Mouse (Mus musculus) T-helper 1 cell (primary cell): Measurements from ENCODE around the gene Sox5.

Source experiments
- in situ Hi-C: fragments of 300-600 bp; cut with MboI, MseI; formaldehyde crosslinking; loops from one replicate; pipeline ENCODE4 v1.15.1; 2025; ENCODE audit warnings: high pct_unique_total_duplicates

The Sox5 gene

GRCm38 (mm10) chr6:144720846-144721245 is 60.9 kb downstream of the Sox5 start:
- in situ Hi-C loops: no loop called here

- in situ Hi-C loops: no loop called here
Measured at GRCm38 (mm10) chr6:144716376-144716775, 65.4 kb downstream of the Sox5 start.

DNA sequence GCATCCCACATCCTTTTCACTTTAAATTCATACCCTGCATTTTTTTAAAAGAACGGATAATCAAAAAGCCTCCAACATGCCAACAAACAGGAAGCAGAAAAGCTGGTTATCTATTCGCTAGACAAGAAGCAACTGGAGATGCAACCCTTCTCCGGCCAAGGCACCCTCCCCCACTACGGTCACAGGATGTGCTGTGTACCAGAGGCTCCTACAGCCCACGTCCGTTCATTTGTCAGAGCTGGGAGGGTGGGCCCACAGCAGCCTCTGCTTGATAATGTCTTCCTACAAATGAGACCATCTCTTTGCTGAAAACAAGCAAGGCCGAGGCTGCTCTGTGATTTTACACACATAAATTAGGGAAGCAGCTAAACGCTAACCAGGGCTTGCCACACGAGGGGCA is 69.9 kb downstream of the Sox5 start:
- in situ Hi-C loops: no loop called here

DNA sequence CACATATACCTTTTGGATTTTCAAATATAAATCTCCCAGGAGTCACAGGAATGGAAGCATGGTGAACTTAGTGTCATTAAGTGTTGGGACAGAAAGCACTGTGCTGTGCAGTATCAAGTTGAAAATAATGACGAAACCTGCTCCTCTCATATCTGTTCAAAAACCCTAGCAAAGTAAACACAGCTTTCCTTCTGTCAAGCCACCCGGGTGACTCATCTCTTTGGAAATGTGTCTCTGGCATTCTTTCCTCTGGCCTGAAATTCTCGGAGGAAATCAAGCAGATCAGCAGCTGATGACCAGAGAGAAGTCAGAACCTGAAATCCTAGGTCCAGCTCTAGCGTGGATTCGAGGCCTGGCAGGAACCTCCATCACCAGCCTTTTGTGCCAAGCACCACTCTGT is 71.0 kb downstream of the Sox5 start:
- in situ Hi-C loops: no loop called here

DNA sequence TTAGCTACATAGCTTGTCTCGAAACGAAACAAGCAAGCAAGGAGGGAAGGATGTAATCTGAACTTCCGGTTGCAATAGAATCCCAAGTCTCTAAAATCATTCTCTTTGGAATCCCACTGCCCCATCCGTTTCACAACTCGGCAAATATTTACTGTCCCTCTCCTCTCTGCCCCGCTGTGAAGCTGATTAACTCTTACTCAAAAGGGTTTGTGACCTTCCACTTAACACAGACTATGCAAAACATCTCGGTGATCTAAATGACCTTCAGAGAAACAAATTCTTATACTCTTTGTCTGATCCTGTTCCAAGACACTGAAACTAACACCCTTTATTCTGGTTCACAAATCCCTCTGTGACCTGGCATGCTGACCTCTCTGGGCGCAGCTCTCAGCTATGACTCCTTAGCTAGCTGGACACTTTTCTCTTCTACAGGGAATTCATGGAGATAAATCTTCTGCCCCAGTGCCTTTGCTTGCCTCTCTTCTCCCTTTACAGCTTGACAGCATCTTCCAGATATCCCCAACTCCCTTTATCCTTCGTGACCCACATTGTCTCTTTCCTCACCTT is 72.1 kb downstream of the Sox5 start:
- in situ Hi-C loops: no loop called here

DNA sequence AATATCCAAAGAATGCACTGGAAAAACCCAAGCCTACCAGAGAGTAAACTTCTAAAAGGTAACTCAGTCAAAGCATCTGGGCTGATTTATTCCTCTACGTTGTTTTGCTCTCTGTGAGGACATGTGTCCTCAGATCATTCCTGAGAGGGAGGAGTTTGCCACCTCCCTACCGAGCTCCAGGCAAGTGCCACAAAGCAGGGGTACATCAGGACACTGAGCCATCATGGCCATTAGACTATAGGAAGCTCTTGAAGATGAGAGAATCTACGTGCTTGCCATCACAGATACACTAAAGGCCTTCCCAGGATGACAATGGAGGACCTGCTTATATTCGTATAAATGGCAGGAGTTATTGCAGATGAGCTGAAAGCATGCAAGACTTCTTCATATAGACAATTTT is 73.4 kb downstream of the Sox5 start:
- in situ Hi-C loops: no loop called here

DNA sequence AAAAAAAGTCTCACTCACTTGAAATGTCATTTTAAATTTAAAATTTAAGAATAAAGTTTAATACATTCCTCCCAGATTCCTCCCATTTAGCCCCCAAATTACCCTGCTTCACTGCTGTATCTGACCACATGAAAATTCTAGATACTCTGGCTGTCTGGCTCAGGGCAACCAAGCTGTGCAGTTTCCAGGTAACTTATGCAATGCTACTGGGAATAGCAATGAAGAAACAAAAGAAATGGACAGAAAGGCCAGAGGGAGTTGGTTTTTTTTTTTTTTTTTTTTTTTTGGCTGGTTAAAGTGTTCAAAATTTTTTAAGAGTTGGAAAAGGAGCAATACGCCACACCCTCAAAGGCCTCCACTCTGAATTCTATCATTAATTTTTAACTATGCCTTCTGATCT is 73.8 kb downstream of the Sox5 start:
- in situ Hi-C loops: no loop called here

DNA sequence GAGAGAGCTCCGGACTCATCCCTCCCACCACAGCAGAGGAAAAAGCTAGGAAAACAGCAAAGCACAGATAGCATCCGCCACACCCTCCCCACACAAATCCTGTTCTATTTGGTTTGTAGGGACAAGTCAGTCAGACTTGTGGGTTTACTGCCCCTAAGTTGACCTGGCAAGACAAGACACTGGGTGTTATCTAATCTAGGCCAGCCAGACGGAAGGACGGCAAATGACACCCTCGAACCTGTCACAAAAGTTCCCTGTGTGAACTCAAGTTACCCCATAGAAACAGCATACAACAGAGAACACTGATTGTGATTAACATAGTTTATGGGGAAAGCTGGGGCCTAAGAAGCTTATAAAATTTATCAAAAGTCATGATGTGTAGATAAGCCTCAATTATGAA is 76.8 kb downstream of the Sox5 start:
- in situ Hi-C loops: no loop called here

- in situ Hi-C loops: loop anchor here (10.0 to 25.0 kb wide), 3 partner anchors 1171 to 1583 kb away; partner anchors contain the start of gene C2cd5
Measured at GRCm38 (mm10) chr6:144695660-144696059, 86.1 kb downstream of the Sox5 start.

- in situ Hi-C loops: loop anchor here (10.0 to 25.0 kb wide), 3 partner anchors 1169 to 1581 kb away; partner anchors contain the start of gene C2cd5
Measured at GRCm38 (mm10) chr6:144693211-144693899, 88.4 kb downstream of the Sox5 start.

GRCm38 (mm10) chr6:144691298-144692041 is 90.3 kb downstream of the Sox5 start:
- in situ Hi-C loops: loop anchor here (10.0 to 25.0 kb wide), 3 partner anchors 1167 to 1579 kb away; partner anchors contain the start of gene C2cd5

DNA sequence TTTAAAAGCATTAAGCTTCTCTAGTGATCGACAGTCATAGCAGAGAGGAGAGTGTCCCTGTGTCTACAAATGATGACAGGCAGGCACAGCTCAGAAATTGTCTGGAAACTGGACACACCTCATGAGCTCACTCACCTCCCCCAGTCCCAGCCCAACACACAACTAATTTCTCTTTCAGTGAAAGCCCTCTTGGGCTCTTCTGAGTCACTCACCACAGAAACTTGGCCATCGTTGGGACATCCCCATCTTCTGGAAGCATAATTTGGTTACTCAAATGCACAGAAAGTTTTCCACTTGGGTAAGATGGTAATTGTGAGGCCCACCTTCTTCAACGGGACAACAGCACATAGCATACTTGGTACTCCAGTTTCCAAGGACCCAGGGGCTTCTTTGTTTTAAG is 92.7 kb downstream of the Sox5 start:
- in situ Hi-C loops: loop anchor here (25.0 kb wide), 1 partner anchor 1577 kb away; the partner anchor contains the start of gene C2cd5

GRCm38 (mm10) chr6:144687681-144688080 is 94.1 kb downstream of the Sox5 start:
- in situ Hi-C loops: loop anchor here (25.0 kb wide), 1 partner anchor 1575 kb away; the partner anchor contains the start of gene C2cd5

DNA sequence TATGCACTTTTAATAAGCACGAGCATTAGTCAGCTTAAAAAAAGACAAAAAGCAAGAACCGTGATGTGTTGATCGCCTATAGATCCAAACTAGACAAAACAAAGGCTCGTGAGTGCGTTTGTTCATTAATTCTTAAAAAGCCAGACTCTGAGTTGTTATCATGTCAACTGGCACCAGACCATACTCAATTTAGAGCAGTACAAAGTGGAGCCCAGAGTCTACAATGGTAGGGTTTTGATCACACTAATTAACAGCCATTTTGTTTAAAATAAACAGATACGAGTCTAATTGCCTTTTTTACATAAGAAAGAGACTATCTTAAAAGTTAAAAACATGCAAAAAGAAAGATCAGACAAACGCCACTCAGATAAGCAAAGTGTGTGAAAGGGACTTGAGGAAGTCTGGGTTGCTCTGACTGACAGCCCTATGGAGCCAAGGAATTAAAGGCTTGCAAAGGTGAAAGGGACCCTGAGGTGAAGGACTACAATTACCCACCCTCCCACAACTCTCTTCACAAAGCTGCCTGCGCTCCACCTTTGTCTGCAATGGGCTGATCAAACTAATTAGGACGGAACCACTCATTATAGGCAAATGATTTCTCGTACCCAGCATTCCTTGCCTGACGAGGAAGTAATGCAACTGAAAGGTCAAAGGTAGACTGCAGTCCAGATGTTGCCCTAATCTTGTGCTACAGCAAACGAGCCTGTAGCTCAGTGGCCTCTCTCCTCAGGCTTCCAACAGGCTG is 100.6 kb downstream of the Sox5 start:
- in situ Hi-C loops: loop anchor here (25.0 kb wide), 1 partner anchor 1569 kb away; the partner anchor contains the start of gene C2cd5

DNA sequence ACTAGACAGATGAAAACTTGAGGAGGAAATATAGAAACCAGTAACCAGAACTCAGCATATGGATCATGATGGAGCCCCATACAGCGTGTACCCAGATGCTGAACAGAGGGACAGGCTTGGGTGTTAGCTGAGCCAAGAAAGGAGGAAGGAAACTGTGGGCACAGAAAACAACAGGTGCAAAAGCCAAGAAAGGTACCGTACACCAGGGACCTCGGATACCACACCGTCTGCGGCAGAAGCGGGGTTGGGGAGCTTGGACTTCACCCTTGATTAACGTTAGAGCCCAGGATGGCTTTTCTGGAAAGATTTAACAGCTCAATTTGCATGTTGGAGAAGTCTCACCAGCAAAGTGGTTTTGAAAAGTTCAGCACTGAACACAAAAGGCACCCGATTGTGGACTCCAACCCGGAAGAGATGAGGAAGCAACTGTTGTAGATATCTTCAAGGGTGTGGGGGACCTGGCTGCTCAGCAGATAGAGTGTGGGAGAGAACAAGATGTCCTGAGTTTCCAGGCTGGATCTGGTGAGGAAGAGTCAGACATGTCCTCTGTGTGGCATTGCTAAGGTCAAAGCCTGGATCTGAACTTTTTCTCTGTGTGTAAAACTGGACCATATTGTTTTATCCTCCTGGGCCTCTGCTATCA is 104.2 kb downstream of the Sox5 start:
- in situ Hi-C loops: loop anchor here (25.0 kb wide), 1 partner anchor 1565 kb away; the partner anchor contains the start of gene C2cd5

GRCm38 (mm10) chr6:144675111-144675510 is 106.7 kb downstream of the Sox5 start:
- in situ Hi-C loops: loop anchor here (25.0 kb wide), 1 partner anchor 1563 kb away; the partner anchor contains the start of gene C2cd5

DNA sequence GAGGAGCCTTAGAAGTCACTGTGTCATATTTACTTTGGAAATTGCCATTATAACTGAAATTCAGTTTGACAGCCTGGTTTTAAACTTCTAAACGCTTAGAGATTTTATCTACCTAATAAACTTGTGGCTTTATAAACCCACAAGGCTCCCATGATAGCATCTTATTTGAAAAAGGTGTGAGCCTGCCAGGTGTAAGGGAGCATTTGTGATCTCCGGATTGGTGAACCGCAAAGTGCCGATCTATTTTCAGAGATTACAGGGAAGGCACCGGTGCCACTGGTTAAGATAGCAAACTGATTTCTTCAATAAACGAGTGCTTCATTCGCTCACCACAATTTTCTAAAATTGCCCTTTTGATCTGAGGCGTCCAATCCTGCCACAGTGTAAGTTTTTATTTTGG is 107.9 kb downstream of the Sox5 start:
- in situ Hi-C loops: no loop called here

DNA sequence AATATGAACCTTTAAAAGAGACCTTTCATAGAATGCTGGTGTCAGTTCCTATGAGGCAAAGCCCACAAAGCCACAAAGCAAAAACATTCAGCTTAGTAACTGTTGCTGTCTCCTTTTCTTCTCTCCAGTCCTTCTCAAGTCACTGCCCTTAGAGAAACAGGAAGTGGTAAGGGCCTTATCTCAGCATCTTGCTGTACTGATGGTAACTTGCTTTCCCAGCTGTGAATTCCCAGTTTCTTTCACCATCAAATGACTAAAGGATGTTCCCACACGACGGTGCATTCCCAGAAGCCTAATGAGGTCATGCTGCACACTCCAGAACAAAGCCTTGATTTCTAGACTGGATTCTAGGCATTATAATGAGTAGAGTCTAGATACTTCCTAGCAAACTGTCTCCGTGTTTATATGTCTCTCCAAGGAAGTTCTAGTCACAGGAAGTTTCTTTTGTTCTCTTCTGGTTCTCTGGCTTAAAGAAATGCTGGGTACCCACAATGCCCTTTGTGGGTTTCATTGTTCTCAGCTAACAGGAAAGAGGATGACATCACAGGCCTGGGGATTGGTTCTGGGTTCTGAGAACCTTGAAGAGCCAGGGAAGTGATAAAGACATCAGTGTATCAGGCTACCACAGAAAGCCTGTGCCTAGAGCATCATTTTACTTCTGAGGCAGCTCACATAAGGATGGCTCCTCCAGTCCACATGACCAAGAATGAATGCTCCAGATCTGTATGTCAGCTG is 111.2 kb downstream of the Sox5 start:
- in situ Hi-C loops: no loop called here

DNA sequence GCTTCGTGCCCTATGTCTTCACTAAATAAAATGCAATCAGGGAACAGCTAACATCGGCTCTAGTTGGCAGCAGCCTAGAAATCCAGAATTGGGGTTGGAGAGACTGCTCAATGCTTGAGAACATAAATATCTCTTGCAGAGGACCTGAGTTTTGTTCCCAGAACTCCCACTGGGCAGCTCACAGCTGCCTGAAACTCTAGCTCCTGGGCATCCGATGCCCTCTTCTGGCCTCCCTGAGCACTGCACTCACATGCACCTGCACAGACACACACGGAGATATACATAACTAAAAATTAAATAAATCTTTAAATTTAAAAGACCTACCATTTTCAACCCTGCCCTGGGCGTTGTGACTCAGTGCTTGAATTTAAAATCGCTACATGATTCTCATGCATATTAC is 115.2 kb downstream of the Sox5 start:
- in situ Hi-C loops: no loop called here

GRCm38 (mm10) chr6:144664765-144665164 is 117.0 kb downstream of the Sox5 start:
- in situ Hi-C loops: no loop called here
